ENCODE assay signal across 9 mouse cellular contexts in the genomic region with DNA sequence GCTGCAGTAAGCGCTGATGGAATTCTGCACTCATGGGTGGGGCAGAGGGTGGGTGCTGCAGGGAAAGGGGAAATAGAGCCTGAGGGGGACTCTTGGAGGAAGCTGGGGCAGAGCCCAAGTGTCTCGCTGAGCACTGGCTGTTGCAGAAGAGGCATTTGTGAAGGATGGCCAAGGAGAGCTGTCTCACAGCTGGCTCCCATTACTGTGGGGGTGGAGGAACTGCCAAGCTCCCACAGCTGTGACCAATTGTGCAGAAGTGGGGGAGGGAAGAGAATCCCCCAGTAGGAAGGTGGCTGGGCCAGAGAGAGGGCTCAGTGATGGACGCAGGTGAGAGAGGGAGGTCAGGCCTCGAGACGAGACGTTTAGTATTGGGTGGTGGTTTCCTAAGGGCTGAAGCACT. TPM values are rescaled to one million over a fixed set of nuclear protein-coding genes. Genes with fewer than 3 reads are reported as not detected.
DNase-seq lines count a peak whose midpoint lies in the region; ATAC-seq lines count a peak whose summit lies in the region.
"Had no signal": no experiment of that assay in that cellular context is flagged by ENCODE, and none has a peak within 500 bp of the region (broad histone marks: within the 10 kb centered on the region; RNA-seq: fewer than 3 reads in every experiment).

No protein-coding gene starts in this region.

- H3K4me3 ChIP-seq in kidney, embryonic 14.5 days (ENCODE audit: low read length): no peak overlapping the region
- H3K4me3 ChIP-seq: heart, embryonic 13.5 days had no signal

- peaks cover 45% of the 10 kb centered on the region for H3K36me3 ChIP-seq in kidney, embryonic 14.5 days (ENCODE audit: control insufficient read depth, insufficient read depth, low read length)

- H3K27me3 ChIP-seq in kidney, embryonic 14.5 days (ENCODE audit: control insufficient read depth, insufficient read depth, low read length): no peaks in the 10 kb centered on the region
- H3K27me3 ChIP-seq: heart, embryonic 13.5 days had no signal

- H3K4me1 ChIP-seq in kidney, embryonic 14.5 days (ENCODE audit: control insufficient read depth, insufficient read depth, low read length): 0 out of 2 replicates have a peak, but pooled peaks cover 7% of the 10 kb centered on the region

- WGBS in kidney, embryonic 14.5 days: 30% methylated on average over 6 of the region's 6 CpGs

- H3K9ac ChIP-seq in kidney, embryonic 14.5 days (ENCODE audit: low read depth, low read length): no peak overlapping the region
- H3K9ac ChIP-seq: heart, embryonic 13.5 days had no signal

- ATAC-seq in kidney, embryonic 14.5 days (ENCODE audit: low FRiP score, low TSS enrichment): peak; percentile 78
- ATAC-seq in erythroid progenitor cell, adult 5-6 weeks (replicated peaks; ENCODE audit: low FRiP score, poor library complexity, severe bottlenecking): no peak; the same call in 1 of the 2 replicates

- H3K9me3 ChIP-seq in kidney, embryonic 14.5 days (ENCODE audit: control insufficient read depth, low read length): no peaks in the 10 kb centered on the region
- H3K9me3 ChIP-seq: heart, embryonic 13.5 days had no signal

- no peak overlapping the region for H3K4me2 ChIP-seq in kidney, embryonic 14.5 days (replicated peaks; ENCODE audit: low read depth, low read length)
- H3K4me2 ChIP-seq: heart, embryonic 13.5 days had no signal

- intact Hi-C loops in heart, postnatal 25 days (cut with DNase I): no loop called here

- no peak overlapping the region for H3K27ac ChIP-seq in kidney, embryonic 14.5 days (ENCODE audit: low read depth, low read length)
- H3K27ac ChIP-seq: heart, embryonic 13.5 days had no signal

- no peak for DNase-seq in kidney, adult 18-20 months
- peak; percentile 75 for DNase-seq in embryo, embryonic 10.5 days (ENCODE audit: low spot score)
- DNase-seq in heart, postnatal 25 days (ENCODE audit: low spot score): peak; percentile 55
- peak; percentile 33 for DNase-seq in lung, postnatal 36 days
- DNase-seq in cerebellum, adult 11-12 months: no peak
- DNase-seq in ovary, postnatal 10 days (ENCODE audit: low spot score): no peak

RNA-seq across cellular contexts. Expression of a gene that starts 54.2 kb away (rescaled TPM):
- 45.5 and 65.2 TPM in 2 replicates for polyA plus RNA-seq in kidney, embryonic 14.5 days (2014; fragmentation: Nextera tagmentation; extraction: Ambion mirVana)
- 100 to 1,000 TPM in 1 of 2 experiments, 10 to 100 TPM in 1; 67.0 to 107 TPM for total RNA-seq in heart, postnatal 25 days (2021)
- 253 and 359 TPM in 2 replicates for total RNA-seq in erythroid progenitor cell, adult 5-6 weeks (2015; ENCODE audit: low replicate concordance)
- total RNA-seq in erythroid progenitor cell, adult 5-6 weeks (2017; ENCODE audit: low replicate concordance): 284 and 418 TPM in 2 replicates

Comparison
In these comparisons a context has a peak if more than half of its experiments do, and no peak if none do; other contexts are left out.
1. DNase-seq: peak in embryo, embryonic 10.5 days (single experiment), heart, postnatal 25 days (single experiment) and lung, postnatal 36 days (single experiment); none in kidney, adult 18-20 months (single experiment), cerebellum, adult 11-12 months (single experiment) and ovary, postnatal 10 days (single experiment).